Mouse (Mus musculus): ENCODE results near the gene Sema6c. TPM values are rescaled to one million over a fixed set of nuclear protein-coding genes. Genes with fewer than 3 reads are reported as not detected.

Sema6c gene
- polyA plus RNA-seq (2015; fragmentation: Nextera tagmentation; extraction: Ambion mirVana) = 13.3 and 17.6 TPM in 2 replicates

GRCm38 (mm10) chr3:95159987-95160963 lies at the start of gene Sema6c:
Gene Sema6c (plus strand): TSS chr3:95160457.

GRCm38 (mm10) chr3:95110911-95111726 lies 49.1 kb upstream of the Sema6c start, which contains the start of gene Vps72:
Gene Vps72 (plus strand): TSS chr3:95111022.

GRCm38 (mm10) chr3:95124246-95124645 lies 36.0 kb upstream of the Sema6c start, which contains the start of gene Tmod4:
Gene Tmod4 (plus strand): TSS chr3:95124476.

GRCm38 (mm10) chr3:95133680-95134101 lies 26.6 kb upstream of the Sema6c start, which contains the start of the genes Scnm1 and Lysmd1:
Gene Scnm1 (minus strand): TSS chr3:95134011.
Gene Lysmd1 (plus strand): TSS chr3:95134088.

GRCm38 (mm10) chr3:95141952-95142616 lies 18.2 kb upstream of the Sema6c start, which contains the start of gene Tnfaip8l2:
Gene Tnfaip8l2 (minus strand): TSS chr3:95142360.

GRCm38 (mm10) chr3:95217255-95218134 lies 57.2 kb downstream of the Sema6c start, which contains the start of gene Gabpb2:
Gene Gabpb2 (minus strand): TSS chr3:95217916.

Small RNA genes within 50 kb of the gene (microRNA-seq; reads per million reads assigned to microRNA genes)
- gene Mir8099-1 = 0 reads per million in 2 experiments

Other genes with a start within 250 kb of the Sema6c start
- gene Selenbp1, start 227.4 kb upstream of the Sema6c start, polyA plus RNA-seq (2015; fragmentation: Nextera tagmentation; extraction: Ambion mirVana) = 30.0 and 38.8 TPM in 2 replicates
- gene Rfx5, start 206.4 kb upstream of the Sema6c start, polyA plus RNA-seq (2015; fragmentation: Nextera tagmentation; extraction: Ambion mirVana) = 3.7 and 4.8 TPM in 2 replicates
- gene Pi4kb, start 185.7 kb upstream of the Sema6c start, polyA plus RNA-seq (2015; fragmentation: Nextera tagmentation; extraction: Ambion mirVana) = 15.8 TPM in 2 replicates
- gene Zfp687, start 145.0 kb upstream of the Sema6c start, polyA plus RNA-seq (2015; fragmentation: Nextera tagmentation; extraction: Ambion mirVana) = 8.7 and 8.9 TPM in 2 replicates
- 239 and 251 TPM in 2 replicates for gene Psmd4, start 117.8 kb upstream of the Sema6c start, polyA plus RNA-seq (2015; fragmentation: Nextera tagmentation; extraction: Ambion mirVana)
- 11.1 and 11.3 TPM in 2 replicates for gene Pip5k1a, start 53.5 kb upstream of the Sema6c start, polyA plus RNA-seq (2015; fragmentation: Nextera tagmentation; extraction: Ambion mirVana)
- 70.5 and 72.7 TPM in 2 replicates for gene Vps72, start 49.4 kb upstream of the Sema6c start, polyA plus RNA-seq (2015; fragmentation: Nextera tagmentation; extraction: Ambion mirVana)
- gene Tmod4, start 36.0 kb upstream of the Sema6c start, polyA plus RNA-seq (2015; fragmentation: Nextera tagmentation; extraction: Ambion mirVana) = 226 and 267 TPM in 2 replicates
- gene Scnm1, start 26.4 kb upstream of the Sema6c start, polyA plus RNA-seq (2015; fragmentation: Nextera tagmentation; extraction: Ambion mirVana) = 61.6 and 62.7 TPM in 2 replicates
- 11.3 and 11.4 TPM in 2 replicates for gene Lysmd1, start 26.4 kb upstream of the Sema6c start, polyA plus RNA-seq (2015; fragmentation: Nextera tagmentation; extraction: Ambion mirVana)
- 6.2 and 9.2 TPM in 2 replicates for gene Tnfaip8l2, start 18.1 kb upstream of the Sema6c start, polyA plus RNA-seq (2015; fragmentation: Nextera tagmentation; extraction: Ambion mirVana)
- gene Gabpb2, start 57.5 kb downstream of the Sema6c start, polyA plus RNA-seq (2015; fragmentation: Nextera tagmentation; extraction: Ambion mirVana) = 3.7 and 4.0 TPM in 2 replicates
- gene Cdc42se1, start 68.3 kb downstream of the Sema6c start, polyA plus RNA-seq (2015; fragmentation: Nextera tagmentation; extraction: Ambion mirVana) = 42.7 and 52.8 TPM in 2 replicates
- 19.1 and 23.1 TPM in 2 replicates for gene Mllt11, start 71.7 kb downstream of the Sema6c start, polyA plus RNA-seq (2015; fragmentation: Nextera tagmentation; extraction: Ambion mirVana)
- gene Gm128, start 81.1 kb downstream of the Sema6c start, polyA plus RNA-seq (2015; fragmentation: Nextera tagmentation; extraction: Ambion mirVana) = 0.13 and 0.23 TPM in 2 replicates
- 0.68 TPM in 1 of 2 replicates, not detected in the other for gene Bnipl, start 90.7 kb downstream of the Sema6c start, polyA plus RNA-seq (2015; fragmentation: Nextera tagmentation; extraction: Ambion mirVana)
- 29.2 and 32.7 TPM in 2 replicates for gene Mindy1, start 120.9 kb downstream of the Sema6c start, polyA plus RNA-seq (2015; fragmentation: Nextera tagmentation; extraction: Ambion mirVana)
- 68.2 and 79.3 TPM in 2 replicates for gene Prune1, start 121.6 kb downstream of the Sema6c start, polyA plus RNA-seq (2015; fragmentation: Nextera tagmentation; extraction: Ambion mirVana)
- gene Anxa9, start 146.7 kb downstream of the Sema6c start, polyA plus RNA-seq (2015; fragmentation: Nextera tagmentation; extraction: Ambion mirVana) = 0.45 and 1.9 TPM in 2 replicates
- 62.6 and 73.1 TPM in 2 replicates for gene Cers2, start 154.3 kb downstream of the Sema6c start, polyA plus RNA-seq (2015; fragmentation: Nextera tagmentation; extraction: Ambion mirVana)
- 9.6 and 10.0 TPM in 2 replicates for gene Setdb1, start 196.7 kb downstream of the Sema6c start, polyA plus RNA-seq (2015; fragmentation: Nextera tagmentation; extraction: Ambion mirVana)
- not detected in 2 replicates for gene 4930558C23Rik, start 242.4 kb downstream of the Sema6c start, polyA plus RNA-seq (2015; fragmentation: Nextera tagmentation; extraction: Ambion mirVana)

All from skeletal muscle tissue, postnatal 0 days (tissue).